Mouse (Mus musculus) stomach, postnatal 0 days (tissue): Measurements from ENCODE around the gene Eefsec.

Experiments
- CTCF ChIP-seq: IDR thresholded peaks from 2 replicates; pipeline ENCODE4 v1.5.1; 2016; ENCODE audit warnings: antibody characterized with exemption, low read depth, mild to moderate bottlenecking, moderate library complexity
- EP300 ChIP-seq: optimal IDR thresholded peaks from 2 replicates; pipeline ENCODE3; 2016; ENCODE audit warnings: antibody characterized with exemption

GRCm38 (mm10) chr6:88313937-88314336 lies 132.4 kb downstream of the Eefsec start:
- TF ChIP-seq EP300 (no peak), CTCF (no peak)
